Mouse (Mus musculus): ENCODE measurements around the gene Gm20388.

DNA sequence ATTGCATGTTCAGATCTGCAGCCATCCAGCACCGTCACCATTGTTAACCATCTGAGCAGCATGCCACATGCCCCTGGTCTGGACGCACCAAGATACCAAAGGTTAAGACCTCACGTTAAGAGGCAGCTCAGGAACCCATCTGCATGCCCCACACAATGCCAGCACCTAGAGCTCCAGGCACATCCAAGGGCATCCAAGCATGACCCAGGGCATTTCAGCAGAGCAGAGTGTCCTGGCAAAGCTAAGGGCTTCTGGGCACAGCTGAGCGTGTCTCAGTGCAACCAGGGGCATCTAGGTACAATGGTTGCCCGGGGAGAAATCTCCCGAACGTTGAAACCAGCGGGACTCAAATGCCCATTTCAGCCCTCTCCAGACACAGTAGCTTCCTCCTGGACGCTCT, 2690.0 kb downstream of the Gm20388 start:
- TF ChIP-seq HCFC1 (IDR thresholded peaks at IDR 0.05; ENCODE audit: borderline replicate concordance, insufficient read depth, low read length) (no peak), MAFK (IDR thresholded peaks at IDR 0.05; ENCODE audit: insufficient read depth, low read depth, low read length) (no peak), ZNF384 (IDR thresholded peaks at IDR 0.05; ENCODE audit: low read depth, low read length) (no peak), ZC3H11A (IDR thresholded peaks at IDR 0.05; ENCODE audit: borderline replicate concordance, low read depth, low read length) (no peak), CHD2 (IDR thresholded peaks at IDR 0.05; ENCODE audit: low read depth, low read length) (no peak)
